Mouse (Mus musculus) lung, postnatal 10 days (tissue): ENCODE results near the gene Rsf1.

Experiments
- DNase-seq: peaks from one replicate; pipeline ENCODE4 v3.0.0; 2021

Rsf1 gene

GRCm38 (mm10) chr7:97632897-97633296, 53.2 kb downstream of the Rsf1 start:
- DNase-seq, result no peak

- DNase-seq, result no peak
These were observed 65.4 kb downstream of the Rsf1 start for GRCm38 (mm10) chr7:97645060-97645459.

DNA sequence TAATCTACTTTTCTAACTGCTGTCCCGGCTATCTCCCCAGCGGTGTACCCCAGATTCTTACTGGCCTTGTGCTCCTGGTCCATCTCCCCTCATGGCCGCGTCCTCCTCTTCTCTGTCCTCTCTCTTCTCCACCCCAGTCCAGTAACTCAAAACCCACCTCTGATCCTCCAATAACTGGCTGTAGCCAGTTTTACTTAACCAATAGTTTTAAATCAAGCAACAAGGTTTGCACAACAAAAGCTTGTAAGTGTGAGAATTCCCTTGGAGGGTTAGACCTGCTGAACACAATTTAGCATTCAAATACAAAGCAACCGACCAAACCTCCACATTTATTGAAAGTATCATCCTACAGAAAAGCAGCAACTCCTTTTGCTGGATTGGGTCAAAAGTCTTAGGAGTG, 68.0 kb downstream of the Rsf1 start:
- no peak for DNase-seq

DNA sequence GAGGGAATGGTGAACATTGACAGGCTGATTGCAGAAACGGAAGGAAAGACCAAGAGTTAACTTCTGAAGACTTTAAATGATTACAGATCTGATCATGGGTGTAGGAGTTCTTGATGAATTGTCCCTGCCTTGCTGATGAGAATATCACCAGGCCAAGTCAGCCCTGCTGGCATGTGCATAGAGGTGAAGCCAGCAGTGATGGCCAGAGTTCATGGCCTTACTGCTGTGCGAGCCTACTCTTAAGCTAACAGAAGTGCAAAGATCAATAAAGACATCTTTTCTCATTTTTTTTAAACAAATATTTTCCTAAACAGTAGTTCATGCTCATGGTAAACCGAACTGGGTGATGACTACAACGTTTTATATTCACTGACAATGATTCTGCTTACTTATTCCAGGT, 71.0 kb downstream of the Rsf1 start:
- no peak for DNase-seq

- DNase-seq, result no peak
These were observed 76.5 kb downstream of the Rsf1 start for GRCm38 (mm10) chr7:97656144-97656543.

DNA sequence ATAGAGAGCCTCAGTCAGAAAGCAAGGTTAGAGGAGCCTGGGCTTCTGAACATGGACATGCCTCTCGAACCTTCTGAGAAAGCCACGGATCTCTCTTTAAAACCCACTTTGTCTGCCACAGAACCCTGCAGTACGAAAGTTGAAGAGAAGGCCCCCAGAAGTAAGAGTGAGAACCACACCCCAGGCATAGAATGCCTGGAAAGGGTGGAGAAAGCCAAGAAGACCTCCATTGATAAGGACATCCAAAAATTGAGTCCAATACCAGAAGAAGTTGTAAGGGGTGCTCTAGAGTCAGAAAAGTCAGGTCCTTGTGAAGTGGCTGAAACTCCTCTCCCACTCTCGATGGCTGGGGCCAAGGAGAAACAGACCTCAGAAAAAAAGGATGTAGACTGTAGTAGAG, 81.9 kb downstream of the Rsf1 start:
- DNase-seq, result no peak

DNA sequence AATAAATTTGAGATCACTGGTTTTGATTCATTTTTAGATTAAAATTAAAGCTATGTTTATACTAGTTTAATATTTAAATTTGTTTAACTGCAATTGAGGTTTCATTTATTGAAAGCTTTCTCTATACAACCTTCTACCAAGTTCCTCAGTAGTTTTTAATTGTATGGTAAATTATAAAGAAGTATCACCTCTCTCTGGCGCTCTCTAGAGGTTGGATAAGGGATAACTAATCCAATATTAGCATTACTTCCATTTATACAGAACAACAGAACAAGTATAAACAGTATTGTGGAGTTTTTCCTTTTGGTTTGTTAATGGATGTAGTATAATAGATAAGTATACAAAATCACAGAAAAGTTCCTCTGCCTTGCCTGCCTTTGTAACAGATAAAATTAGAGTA, 99.5 kb downstream of the Rsf1 start:
- DNase-seq, result no peak

DNA sequence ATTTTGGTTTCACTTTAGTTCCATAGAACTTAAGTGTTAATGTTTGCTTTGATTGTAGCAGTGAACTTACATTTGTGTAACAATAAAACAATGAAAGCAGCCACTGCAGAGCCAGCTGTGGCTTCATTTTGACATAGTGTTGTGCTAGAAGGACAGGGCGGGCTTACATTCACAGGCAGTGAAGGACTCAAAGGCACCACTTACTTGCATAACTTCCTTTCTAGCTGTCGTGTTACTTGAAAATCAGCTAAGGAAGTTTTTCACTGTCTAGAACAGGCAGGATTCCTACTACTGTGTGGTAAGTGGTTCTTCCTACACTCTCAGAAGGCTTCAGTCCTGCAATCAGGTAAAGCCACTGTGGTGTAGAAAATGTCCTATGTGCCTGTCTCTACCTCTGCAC, 108.1 kb downstream of the Rsf1 start:
- no peak for DNase-seq

DNA sequence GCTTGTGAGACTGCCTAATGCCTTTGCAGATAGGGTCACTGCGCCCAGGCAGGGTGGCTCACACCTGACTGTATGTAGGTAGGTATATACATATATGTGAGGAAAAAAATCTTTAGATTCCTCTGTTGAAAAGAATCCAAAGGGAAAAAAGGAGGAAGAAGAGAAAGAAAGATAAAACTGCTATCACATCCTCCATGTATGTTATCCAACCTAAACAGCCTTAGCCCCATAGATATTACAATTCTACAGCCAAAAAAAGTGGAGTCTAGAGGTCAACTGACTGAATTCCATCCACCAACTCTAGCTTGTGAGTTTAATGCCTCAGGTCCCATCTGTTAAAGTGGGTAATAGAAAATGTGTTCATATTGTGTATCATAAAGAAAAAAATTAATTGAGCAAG, 115.8 kb downstream of the Rsf1 start:
- no peak for DNase-seq

DNA sequence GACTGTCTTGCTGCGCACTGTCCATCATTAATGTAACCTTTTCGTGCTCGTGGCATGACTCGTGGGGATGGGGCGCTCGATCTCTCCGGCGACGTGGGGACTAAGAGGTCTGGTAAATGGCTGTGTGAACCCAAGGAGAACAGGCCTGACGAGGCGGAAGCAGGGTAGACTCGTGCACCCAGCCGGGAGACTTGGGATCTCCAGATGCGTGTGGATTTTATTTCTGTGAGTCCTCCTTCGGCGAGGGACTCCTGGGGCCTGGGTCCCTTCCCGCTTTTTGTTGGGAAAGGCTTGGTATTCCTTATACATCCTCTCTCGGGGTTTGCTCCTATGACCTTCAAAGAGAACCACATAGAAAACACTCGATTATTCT, 116.4 kb downstream of the Rsf1 start:
- DNase-seq, result no peak

DNA sequence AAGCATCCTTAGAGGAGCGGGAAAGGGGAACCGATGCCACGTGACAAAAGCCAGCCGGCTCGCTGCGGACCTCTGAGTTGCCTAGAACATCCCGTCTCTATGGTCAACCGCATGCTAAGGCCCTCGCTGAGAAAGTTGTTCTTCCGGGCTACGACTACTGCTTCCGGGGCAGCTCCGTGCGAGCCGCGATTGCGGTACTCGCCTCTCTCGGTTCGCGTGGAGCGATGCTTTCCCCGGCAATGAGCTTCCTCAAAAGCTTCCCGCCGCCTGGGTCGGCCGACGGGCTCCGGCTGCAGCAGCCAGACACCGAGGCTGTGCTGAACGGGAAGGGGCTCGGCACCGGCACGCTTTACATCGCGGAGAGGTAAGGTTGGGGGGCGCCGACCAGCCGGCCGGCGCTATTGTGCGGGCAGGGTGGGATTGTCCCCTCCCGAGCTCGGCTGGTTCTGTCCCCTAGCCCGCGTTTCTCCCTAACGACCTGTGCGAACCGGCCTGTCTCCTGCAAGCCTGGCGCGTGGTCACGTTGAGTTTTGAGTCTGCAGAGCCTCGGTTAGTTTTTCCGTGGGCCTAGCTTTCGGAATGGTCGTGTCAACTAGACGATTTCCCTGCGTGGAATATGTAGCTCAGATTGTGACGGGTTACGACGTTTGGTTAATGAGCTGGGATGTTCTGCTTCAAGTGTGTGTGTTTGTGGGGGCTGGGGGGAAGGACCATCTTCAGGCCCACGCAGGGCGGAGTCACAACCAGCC, 117.0 kb downstream of the Rsf1 start, which contains the start of gene Clns1a:
Clns1a (plus strand) TSS at position 129 of the 749 bp plus-strand sequence.
- DNase-seq, result peak; percentile 93

- no peak for DNase-seq
These were observed 120.5 kb downstream of the Rsf1 start for GRCm38 (mm10) chr7:97700173-97700572.

- DNase-seq, result no peak
These were observed 121.4 kb downstream of the Rsf1 start for GRCm38 (mm10) chr7:97701106-97701505.

GRCm38 (mm10) chr7:97707123-97707522, 127.4 kb downstream of the Rsf1 start:
- no peak for DNase-seq

- DNase-seq, result no peak
These were observed 128.1 kb downstream of the Rsf1 start for GRCm38 (mm10) chr7:97707809-97708208.

DNA sequence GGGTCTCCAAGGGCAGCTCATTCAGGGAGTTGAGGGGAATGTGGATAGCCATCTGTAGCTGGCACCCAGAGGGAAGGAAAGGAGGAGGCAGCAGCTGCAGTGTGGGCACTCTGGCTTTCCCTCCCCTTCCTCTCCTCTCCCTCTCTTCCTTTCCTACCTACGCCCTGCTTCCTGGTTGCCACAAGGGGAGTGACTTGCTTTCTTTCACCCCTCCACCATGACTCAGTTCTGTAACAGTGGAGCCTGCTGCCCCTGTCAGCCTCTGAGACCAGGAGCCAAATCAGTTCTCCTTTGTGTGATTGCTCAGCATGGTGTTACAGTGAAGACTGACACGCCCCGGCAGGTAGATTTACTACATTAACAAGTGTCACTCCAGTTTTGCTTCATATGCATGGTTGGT, 129.5 kb downstream of the Rsf1 start:
- no peak for DNase-seq

DNA sequence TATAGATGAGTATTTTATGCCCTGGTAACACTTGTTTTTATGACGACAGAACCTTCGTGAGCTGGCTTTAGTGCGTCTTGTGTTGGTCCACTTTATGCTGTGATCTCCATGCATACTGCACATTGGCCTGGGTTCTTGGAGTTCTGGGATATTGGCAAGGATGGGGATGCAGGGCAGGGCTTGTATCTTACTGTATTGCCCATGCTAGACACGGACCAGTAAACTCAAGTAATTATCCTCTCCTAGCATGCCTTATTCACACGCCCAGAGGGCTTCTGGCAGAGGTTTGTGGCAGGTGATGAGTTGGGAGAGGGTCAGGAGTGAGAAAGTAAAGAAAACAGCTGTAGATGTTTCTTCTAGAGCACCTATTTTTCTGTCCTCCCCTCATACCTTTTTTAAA, 135.0 kb downstream of the Rsf1 start:
- no peak for DNase-seq

DNA sequence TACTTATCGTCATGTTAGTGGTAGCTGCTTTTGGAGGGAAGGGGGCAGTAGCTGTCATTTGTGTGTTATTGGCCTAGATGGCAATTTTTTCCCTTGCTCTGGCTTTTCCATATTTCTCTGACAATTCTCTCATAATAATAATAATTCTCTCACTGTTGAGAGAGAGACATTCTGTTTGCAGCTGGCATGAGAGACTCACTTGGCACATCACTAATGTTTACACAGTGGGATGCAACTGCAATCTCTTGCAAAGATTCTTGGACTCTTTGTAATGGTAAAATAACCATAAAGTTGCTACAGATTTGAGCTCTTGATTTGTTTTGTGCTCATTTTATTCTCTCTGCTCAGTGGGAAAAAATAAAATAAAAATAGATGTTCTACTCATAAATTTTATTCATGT, 137.6 kb downstream of the Rsf1 start:
- peak; percentile 53 for DNase-seq

DNA sequence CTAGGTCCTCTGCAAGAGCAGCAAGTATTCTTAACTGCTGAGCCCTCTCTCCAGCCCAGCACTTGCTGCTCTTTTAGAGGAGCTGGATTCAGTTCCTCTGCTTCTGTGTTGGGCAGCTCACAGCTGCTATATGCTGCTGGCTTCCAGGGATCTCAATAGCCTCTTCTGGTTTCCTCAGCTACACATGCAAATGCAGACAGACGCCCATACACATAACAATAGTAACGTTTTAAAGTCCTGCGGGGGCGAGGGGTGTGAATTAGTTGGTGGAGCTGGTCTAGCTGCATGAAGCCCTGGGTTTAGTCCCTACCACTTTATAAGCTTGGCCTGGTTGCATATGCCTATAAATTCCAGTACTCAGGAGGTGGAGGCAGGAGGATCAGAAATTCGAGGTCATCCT, 139.4 kb downstream of the Rsf1 start:
- DNase-seq, result no peak

- DNase-seq, result no peak
These were observed 140.4 kb downstream of the Rsf1 start for GRCm38 (mm10) chr7:97720109-97720508.

GRCm38 (mm10) chr7:97722278-97722918, 142.7 kb downstream of the Rsf1 start:
- no peak for DNase-seq

DNA sequence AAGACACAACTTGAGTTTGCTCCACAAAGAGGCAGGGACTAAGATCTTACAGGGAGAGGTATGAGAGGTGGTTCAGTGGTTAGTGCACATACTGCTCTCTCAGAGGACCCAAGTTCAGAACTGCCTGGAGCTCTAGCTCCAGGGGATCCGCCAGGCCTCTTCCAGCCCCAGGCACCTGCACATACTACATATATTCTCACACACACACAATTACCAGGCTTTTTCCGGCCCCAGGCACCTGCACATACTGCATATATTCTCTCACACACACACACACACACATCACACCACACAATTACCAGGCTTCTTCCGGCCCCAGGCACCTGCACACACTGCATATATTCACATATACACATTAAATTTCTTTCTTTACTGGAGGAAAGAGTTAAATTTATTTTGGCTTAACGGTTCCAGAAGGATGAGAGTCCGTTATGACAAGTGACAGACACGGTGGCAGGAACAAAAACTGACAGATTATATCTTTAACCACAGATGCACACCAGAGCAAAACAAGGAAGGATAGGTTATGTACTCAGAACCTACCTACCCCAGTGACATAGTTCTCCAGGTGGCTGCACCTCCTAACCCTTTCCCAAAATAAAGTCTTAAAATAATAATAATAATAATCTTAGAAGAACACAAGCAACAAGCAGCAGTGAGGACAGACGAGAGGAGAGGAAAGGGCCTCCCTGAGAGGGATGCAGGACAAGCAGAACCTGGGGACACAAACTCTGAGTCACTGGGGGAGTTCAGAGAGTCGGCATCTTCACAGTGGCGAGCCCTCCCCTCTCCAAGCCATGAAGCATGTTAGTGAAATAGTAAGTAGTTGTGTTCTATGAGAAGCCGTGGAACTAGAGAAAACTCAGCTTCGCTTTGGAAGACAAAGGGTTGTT, 144.2 kb downstream of the Rsf1 start:
- no peak for DNase-seq

DNA sequence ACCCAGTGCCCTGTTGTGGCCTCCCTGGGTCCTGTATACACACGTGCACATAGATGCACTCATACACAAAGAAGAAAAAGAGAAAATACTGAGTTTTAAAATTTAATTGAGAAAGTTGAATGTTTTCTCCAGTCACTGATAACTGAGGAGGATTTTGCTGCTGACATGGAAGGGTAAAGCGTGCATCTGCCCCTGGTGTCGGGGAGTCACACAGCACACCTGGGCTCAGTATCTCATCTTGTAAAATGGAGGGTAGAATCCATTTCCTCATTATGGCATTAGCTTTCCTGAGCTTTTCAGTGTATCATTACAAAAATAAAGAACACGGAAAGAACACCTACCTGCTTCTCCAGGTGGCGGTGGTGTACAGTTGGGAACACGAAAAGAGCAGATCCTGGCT, 145.7 kb downstream of the Rsf1 start:
- DNase-seq, result no peak

DNA sequence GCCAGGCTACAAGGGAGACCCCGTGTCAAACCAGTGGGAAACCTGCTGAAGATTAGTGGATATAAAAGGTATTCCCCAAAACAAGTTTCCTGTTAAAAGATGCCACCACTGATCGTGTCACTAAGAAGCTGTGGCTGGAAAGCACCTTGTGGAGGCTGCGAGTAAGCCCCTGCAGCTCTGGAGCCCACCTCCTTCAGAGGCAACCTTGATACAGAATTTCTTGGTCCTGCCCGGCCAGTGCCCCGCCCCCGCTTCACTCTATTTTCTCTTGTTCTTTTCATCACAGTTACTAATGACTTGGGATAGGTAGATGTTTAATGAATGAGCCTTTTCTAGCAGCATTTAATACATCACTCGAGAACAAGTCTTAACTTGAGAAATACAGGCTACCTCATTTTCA, 146.4 kb downstream of the Rsf1 start:
- no peak for DNase-seq
